Mouse (Mus musculus): Measurements from ENCODE around the gene Dcp1a.

- TF ChIP-seq CEBPB (IDR thresholded peaks at IDR 0.05; ENCODE audit: low read depth) (no peak), CTCF (IDR thresholded peaks at IDR 0.05; ENCODE audit: control insufficient read depth, insufficient read depth, insufficient read length) (no peak), USF1 (IDR thresholded peaks at IDR 0.05; ENCODE audit: low read depth) (no peak)
Observed at GRCm38 (mm10) chr14:30560803-30561389, 81.6 kb downstream of the Dcp1a start.
